Mouse (Mus musculus): Measurements from ENCODE around the gene Ank. TPM values are rescaled to one million over a fixed set of nuclear protein-coding genes. Genes with fewer than 3 reads are reported as not detected.

Gene Ank
- polyA plus RNA-seq, 1 experiment, result 231 TPM

DNA sequence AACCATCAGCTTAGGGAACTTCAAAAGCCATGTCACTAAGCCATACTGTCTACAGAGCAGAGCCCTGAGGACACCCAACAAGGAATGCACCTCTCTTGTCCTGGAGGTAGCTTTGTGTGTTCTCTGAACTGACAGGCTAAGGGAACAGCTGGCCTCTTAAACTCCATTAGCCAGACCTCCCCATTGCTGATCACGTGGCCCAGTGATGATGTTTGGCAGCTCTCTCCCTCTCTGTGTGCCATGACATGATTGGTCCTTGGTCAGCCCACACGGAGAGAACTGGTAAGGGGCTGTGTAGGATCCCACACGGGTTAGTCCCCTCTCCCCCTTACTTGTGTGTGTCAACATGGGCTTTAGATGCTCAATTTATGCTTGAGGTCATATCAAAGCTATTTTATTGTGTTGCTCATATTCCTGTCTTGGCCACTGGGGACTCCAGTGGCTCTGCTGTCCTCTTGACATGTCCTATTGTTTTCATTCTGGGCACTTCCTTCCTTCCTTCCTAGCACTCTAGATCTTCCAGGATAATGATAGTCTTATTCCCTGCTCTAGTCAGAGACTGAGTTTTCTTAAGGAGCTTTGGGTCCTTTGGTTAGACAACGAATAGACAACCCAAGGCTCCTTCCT lies 119.1 kb downstream of the Ank start:
- Histone ChIP-seq H3K4me3 (ENCODE audit: insufficient read depth, low read length) (no peak overlapping the region), H3K4me1 (ENCODE audit: control insufficient read depth, insufficient read depth, low read length) (peaks cover 10% of the 10 kb centered on the region), H3K27ac (ENCODE audit: insufficient read depth, low read length) (no peak overlapping the region)
- TF ChIP-seq POLR2A (IDR thresholded peaks at IDR 0.05; ENCODE audit: extremely low read depth, insufficient read depth, low read length) (no peak), CTCF (IDR thresholded peaks at IDR 0.05; ENCODE audit: extremely low read depth, insufficient read depth, low read length) (no peak)

- TF ChIP-seq POLR2A (IDR thresholded peaks at IDR 0.05; ENCODE audit: extremely low read depth, insufficient read depth, low read length), result no peak
- no peak for TF ChIP-seq CTCF (IDR thresholded peaks at IDR 0.05; ENCODE audit: extremely low read depth, insufficient read depth, low read length)
- H3K27ac ChIP-seq (ENCODE audit: insufficient read depth, low read length), result no peak overlapping the region
- H3K4me1 ChIP-seq (ENCODE audit: control insufficient read depth, insufficient read depth, low read length), result peaks cover 10% of the 10 kb centered on the region
- no peak overlapping the region for H3K4me3 ChIP-seq (ENCODE audit: insufficient read depth, low read length)
Observed at GRCm38 (mm10) chr15:27586093-27586480, 119.6 kb downstream of the Ank start.

DNA sequence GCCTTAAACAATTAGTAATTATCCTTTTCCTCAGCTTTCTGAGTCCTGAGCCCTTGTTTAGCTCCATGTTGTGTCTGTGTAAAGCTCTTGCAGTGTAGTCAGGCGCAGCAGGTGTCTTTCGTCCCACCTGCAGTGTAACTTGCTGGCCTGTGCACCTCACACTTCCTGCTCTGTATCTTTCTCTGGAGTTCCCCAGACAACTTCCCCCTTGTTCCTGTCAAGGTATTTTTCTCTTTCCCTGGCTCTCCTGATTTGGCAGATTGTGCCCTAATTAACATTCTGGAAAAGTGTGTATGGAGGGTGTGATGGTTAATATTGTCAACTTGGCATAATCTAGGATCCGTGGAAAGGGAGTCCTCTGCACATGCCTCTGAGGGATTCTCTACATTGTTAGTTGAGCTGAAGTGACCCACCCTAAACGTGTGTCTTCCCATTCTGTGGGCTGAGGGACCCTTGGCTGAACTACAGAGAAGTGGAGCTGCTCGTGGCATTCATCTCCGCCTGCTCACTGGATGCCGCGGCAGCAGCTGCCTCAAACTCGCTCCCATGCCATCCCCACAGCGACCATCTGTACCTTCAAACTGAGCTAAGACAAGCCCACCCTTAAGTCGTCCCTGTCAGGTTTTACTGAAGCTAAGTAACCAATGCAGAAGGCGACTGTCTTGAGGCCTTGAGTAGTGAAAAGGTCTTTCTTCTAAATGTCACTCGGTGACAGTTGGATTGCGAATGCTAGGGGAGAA lies 121.8 kb downstream of the Ank start:
- H3K27ac ChIP-seq (ENCODE audit: insufficient read depth, low read length), result peak overlapping the region; percentile 47; the same call in 1 of the 2 replicates
- no peak overlapping the region for H3K4me3 ChIP-seq (ENCODE audit: insufficient read depth, low read length)
- H3K4me1 ChIP-seq (ENCODE audit: control insufficient read depth, insufficient read depth, low read length), result peaks cover 10% of the 10 kb centered on the region
- no peak for TF ChIP-seq POLR2A (IDR thresholded peaks at IDR 0.05; ENCODE audit: extremely low read depth, insufficient read depth, low read length)
- TF ChIP-seq CTCF (IDR thresholded peaks at IDR 0.05; ENCODE audit: extremely low read depth, insufficient read depth, low read length), result no peak

GRCm38 (mm10) chr15:27590812-27591211 lies 124.3 kb downstream of the Ank start:
- TF ChIP-seq POLR2A (IDR thresholded peaks at IDR 0.05; ENCODE audit: extremely low read depth, insufficient read depth, low read length) (no peak), CTCF (IDR thresholded peaks at IDR 0.05; ENCODE audit: extremely low read depth, insufficient read depth, low read length) (no peak)
- Histone ChIP-seq H3K27ac (ENCODE audit: insufficient read depth, low read length) (no peak overlapping the region), H3K4me3 (ENCODE audit: insufficient read depth, low read length) (no peak overlapping the region), H3K4me1 (ENCODE audit: control insufficient read depth, insufficient read depth, low read length) (peaks cover 12% of the 10 kb centered on the region)

GRCm38 (mm10) chr15:27592620-27593320 lies 126.3 kb downstream of the Ank start:
- Histone ChIP-seq H3K4me1 (ENCODE audit: control insufficient read depth, insufficient read depth, low read length) (peaks cover 22% of the 10 kb centered on the region), H3K27ac (ENCODE audit: insufficient read depth, low read length) (0 out of 2 replicates have a peak overlapping the region, but pooled peaks have one; percentile 32), H3K4me3 (ENCODE audit: insufficient read depth, low read length) (no peak overlapping the region)
- TF ChIP-seq POLR2A (IDR thresholded peaks at IDR 0.05; ENCODE audit: extremely low read depth, insufficient read depth, low read length) (no peak), CTCF (IDR thresholded peaks at IDR 0.05; ENCODE audit: extremely low read depth, insufficient read depth, low read length) (no peak)

- Histone ChIP-seq H3K4me3 (ENCODE audit: insufficient read depth, low read length) (no peak overlapping the region), H3K4me1 (ENCODE audit: control insufficient read depth, insufficient read depth, low read length) (peaks cover 18% of the 10 kb centered on the region), H3K27ac (ENCODE audit: insufficient read depth, low read length) (no peak overlapping the region)
- TF ChIP-seq CTCF (IDR thresholded peaks at IDR 0.05; ENCODE audit: extremely low read depth, insufficient read depth, low read length), result peak; percentile 40
- TF ChIP-seq POLR2A (IDR thresholded peaks at IDR 0.05; ENCODE audit: extremely low read depth, insufficient read depth, low read length), result no peak
Observed at GRCm38 (mm10) chr15:27593717-27594116, 127.2 kb downstream of the Ank start.

GRCm38 (mm10) chr15:27594973-27595372 lies 128.5 kb downstream of the Ank start:
- Histone ChIP-seq H3K27ac (ENCODE audit: insufficient read depth, low read length) (peak overlapping the region; percentile 43), H3K4me3 (ENCODE audit: insufficient read depth, low read length) (no peak overlapping the region), H3K4me1 (ENCODE audit: control insufficient read depth, insufficient read depth, low read length) (peaks cover 16% of the 10 kb centered on the region)
- no peak for TF ChIP-seq CTCF (IDR thresholded peaks at IDR 0.05; ENCODE audit: extremely low read depth, insufficient read depth, low read length)
- no peak for TF ChIP-seq POLR2A (IDR thresholded peaks at IDR 0.05; ENCODE audit: extremely low read depth, insufficient read depth, low read length)

DNA sequence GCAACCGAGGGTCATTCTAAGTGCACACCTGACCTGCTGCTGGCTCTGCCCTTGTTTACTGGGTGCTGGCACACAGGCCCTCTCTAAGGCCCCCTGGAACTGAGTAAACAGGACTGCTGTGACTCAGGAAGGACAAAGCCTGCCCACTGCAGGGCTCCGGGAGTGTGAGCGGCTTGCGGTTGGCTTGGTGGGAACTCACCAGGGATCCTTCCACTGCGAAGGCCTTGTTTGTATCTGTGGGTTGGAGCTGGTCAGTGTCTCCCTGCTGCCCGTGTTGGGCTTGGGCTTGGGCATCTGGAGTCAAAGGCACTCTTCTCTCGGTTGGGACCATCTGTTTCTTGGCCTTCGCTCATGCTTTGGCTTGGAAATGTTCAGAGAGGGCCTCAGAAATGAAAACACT lies 129.1 kb downstream of the Ank start:
- TF ChIP-seq POLR2A (IDR thresholded peaks at IDR 0.05; ENCODE audit: extremely low read depth, insufficient read depth, low read length) (no peak), CTCF (IDR thresholded peaks at IDR 0.05; ENCODE audit: extremely low read depth, insufficient read depth, low read length) (no peak)
- H3K27ac ChIP-seq (ENCODE audit: insufficient read depth, low read length), result peak overlapping the region; percentile 43
- no peak overlapping the region for H3K4me3 ChIP-seq (ENCODE audit: insufficient read depth, low read length)
- H3K4me1 ChIP-seq (ENCODE audit: control insufficient read depth, insufficient read depth, low read length), result peaks cover 16% of the 10 kb centered on the region

GRCm38 (mm10) chr15:27596463-27597140 lies 130.1 kb downstream of the Ank start:
- TF ChIP-seq CTCF (IDR thresholded peaks at IDR 0.05; ENCODE audit: extremely low read depth, insufficient read depth, low read length) (0 out of 2 replicates have a peak, but pooled peaks have one; percentile 10), POLR2A (IDR thresholded peaks at IDR 0.05; ENCODE audit: extremely low read depth, insufficient read depth, low read length) (no peak)
- H3K27ac ChIP-seq (ENCODE audit: insufficient read depth, low read length), result peak overlapping the region; percentile 39
- no peak overlapping the region for H3K4me3 ChIP-seq (ENCODE audit: insufficient read depth, low read length)
- H3K4me1 ChIP-seq (ENCODE audit: control insufficient read depth, insufficient read depth, low read length), result peaks cover 17% of the 10 kb centered on the region

Measured in cortical plate, adult 2 months (tissue).